Comparison of ENCODE assay signal across 11 mouse cellular contexts in genomic region chr9:21796919-21797318, GRCm38 (mm10). TPM values are rescaled to one million over a fixed set of nuclear protein-coding genes. Genes with fewer than 3 reads are reported as not detected.
DNase-seq lines count a peak whose midpoint lies in the region; ATAC-seq and TF ChIP-seq lines count a peak whose summit lies in the region.
"Had no signal": no experiment of that assay in that cellular context is flagged by ENCODE, and none has a peak within 500 bp of the region (broad histone marks: within the 10 kb centered on the region; RNA-seq: fewer than 3 reads in every experiment).

No protein-coding gene starts in this region.

- no peak overlapping the region for H3ac ChIP-seq in myocyte (ENCODE audit: control insufficient read depth, insufficient read length)

- TF ChIP-seq POLR2A in myocyte (IDR thresholded peaks at IDR 0.05; ENCODE audit: insufficient read length, low read depth), result no peak

- DNase-seq in lung, embryonic 14.5 days, result no peak
- DNase-seq in lung, postnatal 14 days, result no peak
- no peak for DNase-seq in embryonic facial prominence, embryonic 14.5 days (ENCODE audit: low spot score)
- no peak for DNase-seq in intestine, embryonic 14.5 days (ENCODE audit: low spot score)
- no peak for DNase-seq in urinary bladder, adult 18-20 months (ENCODE audit: low spot score in 2 of 2)
- no peak for DNase-seq in thymus, adult 18-20 months
- DNase-seq in cerebellum, adult 11 months, result no peak
- DNase-seq: layer of hippocampus, postnatal 36 days; right cerebral cortex, postnatal 25 days had no signal

- 49% methylated on average over 3 of the region's 3 CpGs for WGBS in lung, embryonic 14.5 days
- 55% methylated on average over 3 of the region's 3 CpGs for WGBS in embryonic facial prominence, embryonic 14.5 days
- 69% methylated on average over 3 of the region's 3 CpGs for WGBS in intestine, embryonic 14.5 days

- ATAC-seq in lung, embryonic 14.5 days (ENCODE audit: insufficient read depth), result no peak
- no peak for ATAC-seq in embryonic facial prominence, embryonic 14.5 days (ENCODE audit: low read depth)
- ATAC-seq in intestine, embryonic 14.5 days (replicated peaks; ENCODE audit: low FRiP score, low TSS enrichment, low read depth), result no peak
- ATAC-seq: Patski had no signal

- H3K27ac ChIP-seq in lung, embryonic 14.5 days (ENCODE audit: low read depth), result peak overlapping the region; percentile 96; the same call in 1 of the 2 replicates
- H3K27ac ChIP-seq in embryonic facial prominence, embryonic 14.5 days (replicated peaks; ENCODE audit: low read depth, low read length), result peak overlapping the region; percentile 96
- peak overlapping the region; percentile 71; the same call in 1 of the 2 replicates for H3K27ac ChIP-seq in intestine, embryonic 14.5 days (ENCODE audit: low read depth)

- no peaks in the 10 kb centered on the region for H3K27me3 ChIP-seq in lung, embryonic 14.5 days (ENCODE audit: insufficient read depth, low read length)
- H3K27me3 ChIP-seq in embryonic facial prominence, embryonic 14.5 days (replicated peaks; ENCODE audit: control insufficient read depth, insufficient read depth, low read length), result no peaks in the 10 kb centered on the region
- H3K27me3 ChIP-seq in intestine, embryonic 14.5 days (replicated peaks; ENCODE audit: control insufficient read depth, insufficient read depth, low read length), result no peaks in the 10 kb centered on the region
- H3K27me3 ChIP-seq in myocyte (ENCODE audit: control insufficient read depth, insufficient read depth, insufficient read length), result no peaks in the 10 kb centered on the region
- H3K27me3 ChIP-seq: Patski had no signal

- TF ChIP-seq CTCF in lung, embryonic 14.5 days (IDR thresholded peaks at IDR 0.05; ENCODE audit: low read depth), result no peak

- H3K36me3 ChIP-seq in lung, embryonic 14.5 days (ENCODE audit: insufficient read depth), result peaks cover 55% of the 10 kb centered on the region
- H3K36me3 ChIP-seq in embryonic facial prominence, embryonic 14.5 days (ENCODE audit: control insufficient read depth, insufficient read depth, low read length), result peaks cover 44% of the 10 kb centered on the region
- H3K36me3 ChIP-seq in intestine, embryonic 14.5 days (ENCODE audit: control insufficient read depth, insufficient read depth, low read length), result peaks cover 43% of the 10 kb centered on the region
- H3K36me3 ChIP-seq in myocyte (ENCODE audit: control insufficient read depth, insufficient read depth), result peaks cover 12% of the 10 kb centered on the region

- H3K4me3 ChIP-seq in lung, embryonic 14.5 days (ENCODE audit: low read depth, low read length), result peak overlapping the region; percentile 83
- peak overlapping the region; percentile 87 for H3K4me3 ChIP-seq in embryonic facial prominence, embryonic 14.5 days (ENCODE audit: low read depth, low read length)
- peak overlapping the region; percentile 89 for H3K4me3 ChIP-seq in intestine, embryonic 14.5 days (ENCODE audit: low read depth, low read length)
- H3K4me3 ChIP-seq in myocyte, result peak overlapping the region; percentile 95

- peak overlapping the region; percentile 41 for H3K9ac ChIP-seq in lung, embryonic 14.5 days
- peak overlapping the region; percentile 52 for H3K9ac ChIP-seq in embryonic facial prominence, embryonic 14.5 days (ENCODE audit: low read depth, low read length)
- H3K9ac ChIP-seq in intestine, embryonic 14.5 days (ENCODE audit: low read length), result peak overlapping the region; percentile 5; the same call in 1 of the 2 replicates

- H3K79me2 ChIP-seq in myocyte (ENCODE audit: control insufficient read depth, insufficient read depth), result peaks cover 31% of the 10 kb centered on the region

- no peaks in the 10 kb centered on the region for H3K9me3 ChIP-seq in lung, embryonic 14.5 days (ENCODE audit: low read depth, low read length)
- no peaks in the 10 kb centered on the region for H3K9me3 ChIP-seq in embryonic facial prominence, embryonic 14.5 days (ENCODE audit: control insufficient read depth, low read length)
- H3K9me3 ChIP-seq in intestine, embryonic 14.5 days (ENCODE audit: control insufficient read depth, low read length), result no peaks in the 10 kb centered on the region

- H3K4me2 ChIP-seq in lung, embryonic 14.5 days, result peak overlapping the region; percentile 74
- peak overlapping the region; percentile 68 for H3K4me2 ChIP-seq in embryonic facial prominence, embryonic 14.5 days (ENCODE audit: low read depth, low read length)
- peak overlapping the region; percentile 56 for H3K4me2 ChIP-seq in intestine, embryonic 14.5 days (ENCODE audit: low read length)
- H3K4me2 ChIP-seq in myocyte (ENCODE audit: low read depth), result peak overlapping the region; percentile 87

- H3K4me1 ChIP-seq in lung, embryonic 14.5 days (ENCODE audit: insufficient read depth), result peaks cover 20% of the 10 kb centered on the region
- peaks cover 29% of the 10 kb centered on the region for H3K4me1 ChIP-seq in embryonic facial prominence, embryonic 14.5 days (ENCODE audit: control insufficient read depth, insufficient read depth, low read length)
- H3K4me1 ChIP-seq in intestine, embryonic 14.5 days (replicated peaks; ENCODE audit: control insufficient read depth, insufficient read depth, low read length), result peaks cover 31% of the 10 kb centered on the region

TF ChIP-seq in myocyte, 11 proteins besides CTCF, POLR2A, EP300 and RAD21:
- TF ChIP-seq MYOD1 (IDR thresholded peaks at IDR 0.05; ENCODE audit: control insufficient read depth in 1 of 3, insufficient read length in 2 of 3, low read depth in 2 of 3) (peak in 2 of 3 experiments; percentile 15 to 17), POLR2AphosphoS2 (IDR thresholded peaks at IDR 0.05; ENCODE audit: insufficient read length, low read depth) (no peak), E2F4 (IDR thresholded peaks at IDR 0.05; ENCODE audit: insufficient read depth) (no peak), CEBPB (IDR thresholded peaks at IDR 0.05; ENCODE audit: insufficient read depth, poor library complexity, severe bottlenecking) (no peak), MYOG (IDR thresholded peaks at IDR 0.05; ENCODE audit: control insufficient read depth in 1 of 3, insufficient read depth in 1 of 3, insufficient read length in 2 of 3, low read depth in 2 of 3) (peak in 1 of 3 experiments; percentile 20)

RNA-seq across cellular contexts. Expression of gene Kank2, which starts 1.6 kb away (rescaled TPM):
- 16.4 TPM in 2 replicates for polyA plus RNA-seq in lung, embryonic 14.5 days (2014; fragmentation: Nextera tagmentation; extraction: Ambion mirVana)
- 10.7 and 12.1 TPM in 2 replicates for polyA plus RNA-seq in embryonic facial prominence, embryonic 14.5 days (2014; fragmentation: Nextera tagmentation; extraction: Ambion mirVana)
- polyA plus RNA-seq in intestine, embryonic 14.5 days (2014; fragmentation: Nextera tagmentation; extraction: Ambion mirVana), result 9.5 and 9.6 TPM in 2 replicates
- 49.4 TPM for polyA plus RNA-seq in myocyte (2012; fragmentation: generic; extraction: Trizol)

RNA-seq across cellular contexts. Expression of gene Spc24, which starts 36.8 kb away (rescaled TPM):
- 159 and 173 TPM in 2 replicates for polyA plus RNA-seq in lung, embryonic 14.5 days (2014; fragmentation: Nextera tagmentation; extraction: Ambion mirVana)
- polyA plus RNA-seq in embryonic facial prominence, embryonic 14.5 days (2014; fragmentation: Nextera tagmentation; extraction: Ambion mirVana), result 70.4 and 81.9 TPM in 2 replicates
- 127 and 135 TPM in 2 replicates for polyA plus RNA-seq in intestine, embryonic 14.5 days (2014; fragmentation: Nextera tagmentation; extraction: Ambion mirVana)
- polyA plus RNA-seq in myocyte (2012; fragmentation: generic; extraction: Trizol), result 31.0 TPM

RNA-seq across cellular contexts. Expression of gene Angptl8, which starts 38.4 kb away (rescaled TPM):
- polyA plus RNA-seq in lung, embryonic 14.5 days (2014; fragmentation: Nextera tagmentation; extraction: Ambion mirVana), result 1.3 and 1.9 TPM in 2 replicates
- polyA plus RNA-seq in embryonic facial prominence, embryonic 14.5 days (2014; fragmentation: Nextera tagmentation; extraction: Ambion mirVana), result 0.41 and 0.54 TPM in 2 replicates
- polyA plus RNA-seq in intestine, embryonic 14.5 days (2014; fragmentation: Nextera tagmentation; extraction: Ambion mirVana), result 4.0 and 4.3 TPM in 2 replicates
- polyA plus RNA-seq in myocyte (2012; fragmentation: generic; extraction: Trizol), result not detected

RNA-seq across cellular contexts. Expression of gene Dock6, which starts 55.5 kb away (rescaled TPM):
- 52.3 and 60.9 TPM in 2 replicates for polyA plus RNA-seq in lung, embryonic 14.5 days (2014; fragmentation: Nextera tagmentation; extraction: Ambion mirVana)
- polyA plus RNA-seq in embryonic facial prominence, embryonic 14.5 days (2014; fragmentation: Nextera tagmentation; extraction: Ambion mirVana), result 28.3 and 30.2 TPM in 2 replicates
- polyA plus RNA-seq in intestine, embryonic 14.5 days (2014; fragmentation: Nextera tagmentation; extraction: Ambion mirVana), result 39.4 and 40.0 TPM in 2 replicates
- polyA plus RNA-seq in myocyte (2012; fragmentation: generic; extraction: Trizol), result 20.3 TPM
